Mouse (Mus musculus) CD4-positive, CD25-positive, alpha-beta regulatory T cell, adult 2 months (primary cell): ENCODE measurements around the gene AF067063.
"Not testable (repeated sequence)": the region's sequence is repeated elsewhere in the genome, so short reads cannot be mapped to it uniquely, and the experiment has no call there.

Source experiments
- DNase-seq: peaks from one replicate; pipeline ENCODE4 v3.0.0-alpha.2; 2012; ENCODE audit warnings: low read depth, low spot score

The AF067063 gene

GRCm38 (mm10) chr13:119830116-119830515, at the start of gene AF067063:
Gene AF067063, minus strand, starts transcription at chr13:119830216.
- DNase-seq = not testable (repeated sequence)

GRCm38 (mm10) chr13:119864395-119864999, 34.5 kb upstream of the AF067063 start:
- not testable (repeated sequence) for DNase-seq

GRCm38 (mm10) chr13:119862399-119862798, 32.4 kb upstream of the AF067063 start:
- DNase-seq = not testable (repeated sequence)

DNA sequence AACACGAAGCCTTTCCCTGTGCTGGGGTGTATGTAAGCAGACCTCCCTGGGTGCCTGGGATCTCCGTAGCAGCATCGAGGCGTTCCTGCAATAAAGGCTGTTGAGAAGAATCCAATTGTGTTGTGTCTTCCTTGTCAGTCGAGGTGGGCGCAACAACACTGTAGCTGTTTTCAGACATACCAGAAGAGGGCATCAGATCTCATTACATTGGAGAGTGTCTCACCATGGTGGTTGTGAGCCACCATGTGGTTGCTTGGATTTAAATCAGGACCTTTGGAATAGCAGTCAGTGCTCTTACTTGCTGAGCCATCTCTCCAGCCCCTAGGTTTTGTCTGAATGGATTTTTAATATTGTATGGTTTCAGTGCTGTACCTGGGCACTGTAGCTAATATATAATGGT, 10.0 kb upstream of the AF067063 start:
- not testable (repeated sequence) for DNase-seq

GRCm38 (mm10) chr13:119837719-119838337, 7.8 kb upstream of the AF067063 start:
- peak; percentile 70 for DNase-seq

- DNase-seq = peak; percentile 18
Measured at GRCm38 (mm10) chr13:119836324-119836811, 6.4 kb upstream of the AF067063 start.

GRCm38 (mm10) chr13:119835320-119836056, 5.5 kb upstream of the AF067063 start, which contains the start of gene D13Ertd608e:
Gene D13Ertd608e, plus strand, starts transcription at chr13:119836006.
- peak; percentile 68 for DNase-seq

DNA sequence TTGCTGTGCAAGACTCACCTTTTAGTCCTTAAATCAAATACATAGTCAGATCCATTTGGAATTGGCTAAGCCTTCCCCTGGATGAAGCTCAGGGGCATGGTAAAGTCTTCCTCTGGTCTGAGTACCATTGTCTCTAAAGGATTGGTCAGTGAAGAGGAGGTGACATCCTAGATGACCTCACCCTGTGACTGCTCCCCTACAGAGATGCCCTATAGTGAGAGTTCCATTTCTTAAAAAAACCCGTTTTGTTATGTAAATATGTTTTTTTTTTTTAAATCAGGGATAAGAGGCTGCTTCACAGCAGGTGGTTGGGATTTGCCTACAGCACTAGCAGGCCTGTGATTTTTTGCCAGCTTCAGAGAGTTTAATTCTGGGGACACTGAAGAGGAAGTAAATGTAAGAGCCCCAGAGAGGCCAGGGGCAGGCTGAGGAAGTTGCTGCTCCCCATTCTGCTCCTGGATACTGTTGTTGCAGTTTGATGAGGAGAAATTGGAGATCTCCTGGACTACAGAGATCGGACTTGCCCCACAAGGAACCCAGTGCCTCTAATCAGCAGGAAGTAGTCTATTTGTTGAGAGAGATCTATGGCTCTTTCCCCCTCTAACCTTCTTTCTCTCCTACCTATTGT, 12.3 kb downstream of the AF067063 start:
- DNase-seq = no peak

GRCm38 (mm10) chr13:119816798-119817197, 13.2 kb downstream of the AF067063 start:
- no peak for DNase-seq

GRCm38 (mm10) chr13:119810031-119810430, 20.0 kb downstream of the AF067063 start:
- DNase-seq = no peak

- no peak for DNase-seq
Measured at GRCm38 (mm10) chr13:119808937-119809336, 21.1 kb downstream of the AF067063 start.

- DNase-seq = no peak
Measured at GRCm38 (mm10) chr13:119797656-119798055, 32.4 kb downstream of the AF067063 start.

DNA sequence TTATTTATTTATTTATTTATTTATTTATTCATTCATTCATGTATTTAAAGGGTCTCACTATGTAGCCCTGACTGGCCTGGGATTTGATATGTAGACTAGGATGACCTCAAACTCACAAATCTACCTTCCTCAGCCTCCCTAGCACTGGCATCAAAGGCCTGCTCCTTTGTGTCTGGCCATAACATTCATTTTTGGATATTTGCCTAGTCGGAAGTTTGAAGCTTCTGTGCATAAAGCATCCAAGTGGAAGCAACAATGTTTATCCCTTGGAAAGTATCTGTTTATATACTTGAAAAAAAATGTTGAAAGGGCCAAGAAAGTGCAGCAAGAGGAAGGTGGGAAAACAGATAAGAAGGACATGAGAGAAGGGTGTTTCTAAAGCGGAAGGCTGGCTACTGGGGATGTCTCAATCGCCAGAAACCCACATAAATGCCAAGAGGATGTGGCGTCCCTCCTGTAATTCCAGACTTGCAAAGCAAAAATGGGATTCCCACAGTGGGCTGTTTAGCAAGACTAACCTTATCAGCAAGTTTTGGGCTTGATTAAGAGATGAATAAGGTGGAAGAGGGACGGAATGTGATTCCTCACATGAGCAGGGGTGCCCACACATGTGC, 37.1 kb downstream of the AF067063 start:
- no peak for DNase-seq

GRCm38 (mm10) chr13:119791580-119792135, 38.4 kb downstream of the AF067063 start:
- peak; percentile 34 for DNase-seq

- DNase-seq = peak; percentile 98
Measured at GRCm38 (mm10) chr13:119790761-119791579, 39.0 kb downstream of the AF067063 start, which contains the start of gene Zfp131. Gene Zfp131, minus strand, starts transcription at chr13:119790889.

GRCm38 (mm10) chr13:119789851-119790717, 39.9 kb downstream of the AF067063 start:
- DNase-seq = peak; percentile 64

- DNase-seq = no peak
Measured at GRCm38 (mm10) chr13:119783581-119783980, 46.4 kb downstream of the AF067063 start.
